Mouse (Mus musculus) midbrain, embryonic 11.5 days (tissue): ENCODE measurements at regions not wholly inside any gene's neighbourhood (a gene's known extent, or its start where the extent isn't known, plus 50 kb on each side); places are given as distances from the start of the nearest gene placed in this dataset.

Experiments used
- ATAC-seq: fragments of 200-750 bp; cut with Nextera tagmentation; 2 replicates; pipeline ENCODE4 v1.8.0; 2017; ENCODE audit warnings: moderate TSS enrichment, moderate library complexity; ENCODE audit not compliant: low FRiP score
- DNase-seq: peaks from one replicate; pipeline ENCODE4 v3.0.0; 2015; ENCODE audit warnings: low spot score; ENCODE audit errors: missing footprints
- H3K27ac ChIP-seq: fragments of 300-500 bp; sonication (generic); 2 replicates; pipeline ENCODE4 v1.5.1; 2014; ENCODE audit warnings: low read depth, low read length
- H3K27me3 ChIP-seq: fragments of 300-500 bp; sonication (generic); 2 replicates; pipeline ENCODE4 v1.6.1; 2014; ENCODE audit warnings: mild to moderate bottlenecking, low read length, moderate library complexity, mixed read lengths; ENCODE audit not compliant: control insufficient read depth, insufficient read depth
- H3K36me3 ChIP-seq: fragments of 300-500 bp; sonication (generic); 2 replicates; pipeline ENCODE4 v1.6.1; 2014; ENCODE audit warnings: mild to moderate bottlenecking, low read length, moderate library complexity, mixed read lengths; ENCODE audit not compliant: control insufficient read depth, insufficient read depth
- H3K4me1 ChIP-seq: fragments of 300-500 bp; sonication (generic); 2 replicates; pipeline ENCODE4 v1.6.1; 2014; ENCODE audit warnings: low read length; ENCODE audit not compliant: control insufficient read depth, insufficient read depth
- H3K4me2 ChIP-seq: fragments of 300-500 bp; sonication (generic); 2 replicates; pipeline ENCODE4 v1.6.1; 2014; ENCODE audit warnings: mild to moderate bottlenecking, moderate library complexity
- H3K4me3 ChIP-seq: fragments of 300-500 bp; sonication (generic); 2 replicates; pipeline ENCODE4 v1.5.1; 2014; ENCODE audit warnings: low read depth, low read length
- H3K9ac ChIP-seq: fragments of 300-500 bp; sonication (generic); 2 replicates; pipeline ENCODE4 v1.6.1; 2014; ENCODE audit warnings: low read length
- H3K9me3 ChIP-seq: fragments of 300-500 bp; sonication (generic); 2 replicates; pipeline ENCODE4 v1.6.1; 2016; ENCODE audit warnings: low read length; ENCODE audit not compliant: control insufficient read depth
- WGBS: fragments of 180-500 bp; shearing (Covaris S2); extraction: QIAGEN DNeasy Blood & Tissue Kit; methylation state at CpG from one replicate; pipeline ENCODE4 v1.1.7; 2014; 5-methylcytosine and 5-hydroxymethylcytosine counted together

GRCm38 (mm10) chr1:165020960-165021563, 85.7 kb upstream of the Xcl1 start:
- no peaks in the 10 kb centered on the region for H3K9me3 ChIP-seq
- no peak overlapping the region for H3K4me2 ChIP-seq
- H3K4me3 ChIP-seq, result no peak overlapping the region
- no peak overlapping the region for H3K27ac ChIP-seq
- peaks cover 6% of the 10 kb centered on the region for H3K4me1 ChIP-seq
- DNase-seq (no peak), ATAC-seq (no peak)
- 75% methylated on average over 10 of the region's 10 CpGs for WGBS
- no peak overlapping the region for H3K9ac ChIP-seq
- no peaks in the 10 kb centered on the region; the same call in 1 of the 2 replicates for H3K27me3 ChIP-seq
- no peaks in the 10 kb centered on the region for H3K36me3 ChIP-seq

GRCm38 (mm10) chr1:165018692-165019309, 83.5 kb upstream of the Xcl1 start:
- ATAC-seq (peak; percentile 97), DNase-seq (peak; percentile 92)
- Histone ChIP-seq H3K27me3 (no peaks in the 10 kb centered on the region; the same call in 1 of the 2 replicates), H3K36me3 (no peaks in the 10 kb centered on the region), H3K4me2 (peak overlapping the region; percentile 49), H3K27ac (no peak overlapping the region), H3K9ac (peak overlapping the region; percentile 54; the same call in 1 of the 2 replicates), H3K9me3 (no peaks in the 10 kb centered on the region), H3K4me1 (peaks cover 6% of the 10 kb centered on the region), H3K4me3 (peak overlapping the region; percentile 25)
- 19% methylated on average over 16 of the region's 16 CpGs for WGBS

GRCm38 (mm10) chr1:165018236-165018635, 82.9 kb upstream of the Xcl1 start:
- ATAC-seq, result peak; percentile 38; the same call in 1 of the 2 replicates
- no peak overlapping the region for H3K4me3 ChIP-seq
- no peak overlapping the region for H3K9ac ChIP-seq
- H3K9me3 ChIP-seq, result no peaks in the 10 kb centered on the region
- H3K4me1 ChIP-seq, result peaks cover 6% of the 10 kb centered on the region
- H3K4me2 ChIP-seq, result no peak overlapping the region; the same call in 1 of the 2 replicates
- 86% methylated on average over 4 of the region's 4 CpGs for WGBS
- no peak for DNase-seq
- no peaks in the 10 kb centered on the region; the same call in 1 of the 2 replicates for H3K27me3 ChIP-seq
- no peak overlapping the region for H3K27ac ChIP-seq
- no peaks in the 10 kb centered on the region for H3K36me3 ChIP-seq

GRCm38 (mm10) chr1:165017793-165018192, 82.5 kb upstream of the Xcl1 start:
- H3K9me3 ChIP-seq, result no peaks in the 10 kb centered on the region
- H3K36me3 ChIP-seq, result no peaks in the 10 kb centered on the region
- H3K4me3 ChIP-seq, result no peak overlapping the region
- H3K4me1 ChIP-seq, result peaks cover 6% of the 10 kb centered on the region
- H3K4me2 ChIP-seq, result no peak overlapping the region
- ATAC-seq (peak; percentile 54), DNase-seq (no peak)
- H3K27me3 ChIP-seq, result no peaks in the 10 kb centered on the region; the same call in 1 of the 2 replicates
- H3K27ac ChIP-seq, result no peak overlapping the region
- 43% methylated on average over 6 of the region's 6 CpGs for WGBS
- no peak overlapping the region for H3K9ac ChIP-seq

GRCm38 (mm10) chr1:165014328-165014727, 79.0 kb upstream of the Xcl1 start:
- no peak for ATAC-seq

GRCm38 (mm10) chr1:165013428-165013827, 78.1 kb upstream of the Xcl1 start:
- 85% methylated on average over 2 of the region's 2 CpGs for WGBS
- no peak overlapping the region for H3K4me2 ChIP-seq
- H3K4me1 ChIP-seq, result peaks cover 6% of the 10 kb centered on the region
- DNase-seq (no peak), ATAC-seq (no peak)
- no peak overlapping the region for H3K9ac ChIP-seq
- no peaks in the 10 kb centered on the region for H3K27me3 ChIP-seq
- H3K27ac ChIP-seq, result no peak overlapping the region
- no peak overlapping the region for H3K4me3 ChIP-seq
- H3K9me3 ChIP-seq, result no peaks in the 10 kb centered on the region
- no peaks in the 10 kb centered on the region for H3K36me3 ChIP-seq

More at GRCm38 (mm10) chr1:165014328-165014727, 79.0 kb upstream of the Xcl1 start:
- Histone ChIP-seq H3K36me3 (no peaks in the 10 kb centered on the region), H3K4me1 (peaks cover 6% of the 10 kb centered on the region), H3K9me3 (no peaks in the 10 kb centered on the region), H3K4me2 (no peak overlapping the region), H3K27ac (no peak overlapping the region), H3K4me3 (no peak overlapping the region), H3K27me3 (no peaks in the 10 kb centered on the region), H3K9ac (no peak overlapping the region)
- no peak for DNase-seq
- WGBS, result 88% methylated on average over 1 of the region's 1 CpGs

- no peaks in the 10 kb centered on the region for H3K4me1 ChIP-seq
- 88% methylated on average over 3 of the region's 3 CpGs for WGBS
- H3K4me2 ChIP-seq, result no peak overlapping the region
- no peak overlapping the region for H3K9ac ChIP-seq
- no peak overlapping the region for H3K27ac ChIP-seq
- H3K9me3 ChIP-seq, result no peaks in the 10 kb centered on the region
- ATAC-seq (no peak), DNase-seq (no peak)
- no peak overlapping the region for H3K4me3 ChIP-seq
- H3K27me3 ChIP-seq, result no peaks in the 10 kb centered on the region
- no peaks in the 10 kb centered on the region for H3K36me3 ChIP-seq
These were observed 77.0 kb upstream of the Xcl1 start for GRCm38 (mm10) chr1:165012376-165012775.

- Histone ChIP-seq H3K4me1 (no peaks in the 10 kb centered on the region), H3K27ac (no peak overlapping the region), H3K27me3 (no peaks in the 10 kb centered on the region), H3K4me2 (no peak overlapping the region), H3K9ac (no peak overlapping the region), H3K4me3 (no peak overlapping the region), H3K9me3 (no peaks in the 10 kb centered on the region), H3K36me3 (no peaks in the 10 kb centered on the region)
- no peak for ATAC-seq
- WGBS, result 71% methylated on average over 10 of the region's 10 CpGs
- DNase-seq, result no peak
These were observed 64.2 kb upstream of the Xcl1 start for GRCm38 (mm10) chr1:164999515-164999914.

GRCm38 (mm10) chr1:164998621-164999020, 63.3 kb upstream of the Xcl1 start:
- H3K4me3 ChIP-seq, result no peak overlapping the region
- no peaks in the 10 kb centered on the region for H3K9me3 ChIP-seq
- 91% methylated on average over 3 of the region's 3 CpGs for WGBS
- ATAC-seq (no peak), DNase-seq (no peak)
- no peak overlapping the region for H3K27ac ChIP-seq
- no peaks in the 10 kb centered on the region for H3K4me1 ChIP-seq
- no peak overlapping the region for H3K4me2 ChIP-seq
- H3K36me3 ChIP-seq, result no peaks in the 10 kb centered on the region
- no peaks in the 10 kb centered on the region for H3K27me3 ChIP-seq
- H3K9ac ChIP-seq, result no peak overlapping the region
